Mouse (Mus musculus) kidney, postnatal 0 days (tissue): ENCODE data around the gene Zfp513. TPM values are rescaled to one million over a fixed set of nuclear protein-coding genes. Genes with fewer than 3 reads are reported as not detected.

Experiments
- ATAC-seq: fragments of 200-750 bp; cut with Nextera tagmentation; replicated peaks from 2 replicates; pipeline ENCODE4 v1.8.0; 2017; ENCODE audit warnings: low read depth, moderate number of reproducible peaks, moderate TSS enrichment, moderate library complexity; ENCODE audit not compliant: low FRiP score
- DNase-seq: peaks from one replicate; pipeline ENCODE4 v3.0.0-alpha.2; 2016; ENCODE audit warnings: low spot score
- H3K27ac ChIP-seq: fragments of 300-500 bp; sonication (generic); 2 replicates; pipeline ENCODE4 v1.5.1; 2014; ENCODE audit warnings: mild to moderate bottlenecking
- H3K27me3 ChIP-seq: fragments of 300-500 bp; sonication (generic); 2 replicates; pipeline ENCODE4 v1.6.1; 2014; ENCODE audit warnings: low read length, mixed read lengths; ENCODE audit not compliant: insufficient read depth
- H3K36me3 ChIP-seq: fragments of 300-500 bp; sonication (generic); 2 replicates; pipeline ENCODE4 v1.6.1; 2014; ENCODE audit warnings: low read length, mixed read lengths; ENCODE audit not compliant: insufficient read depth
- H3K4me1 ChIP-seq: fragments of 300-500 bp; sonication (generic); replicated peaks from 2 replicates; pipeline ENCODE4 v1.6.1; 2014; ENCODE audit warnings: antibody characterized with exemption, low read length, mixed read lengths; ENCODE audit not compliant: insufficient read depth
- H3K4me2 ChIP-seq: fragments of 300-500 bp; sonication (generic); 2 replicates; pipeline ENCODE4 v1.6.1; 2014; ENCODE audit warnings: mild to moderate bottlenecking, low read length, moderate library complexity, mixed read lengths
- H3K4me3 ChIP-seq: fragments of 300-500 bp; sonication (generic); replicated peaks from 2 replicates; pipeline ENCODE4 v1.5.1; 2014; ENCODE audit warnings: low read depth, low read length
- H3K9ac ChIP-seq: fragments of 300-500 bp; sonication (generic); 2 replicates; pipeline ENCODE4 v1.6.1; 2014; ENCODE audit warnings: low read depth, low read length
- H3K9me3 ChIP-seq: fragments of 300-500 bp; sonication (generic); replicated peaks from 2 replicates; pipeline ENCODE4 v1.6.1; 2016; ENCODE audit warnings: low read length, inconsistent platforms, mixed read lengths
- CTCF ChIP-seq: IDR thresholded peaks from 2 replicates; pipeline ENCODE4 v1.5.1; 2016; ENCODE audit warnings: antibody characterized with exemption, low read depth, mild to moderate bottlenecking, moderate library complexity
- WGBS: fragments of 180-500 bp; shearing (Covaris S2); extraction: QIAGEN DNeasy Blood & Tissue Kit; methylation state at CpG from one replicate; pipeline ENCODE4 v1.1.7; 2014; 5-methylcytosine and 5-hydroxymethylcytosine counted together
- polyA plus RNA-seq: library from polyadenylated mRNA; unstranded; fragments of >200 nt; fragmentation: Nextera tagmentation; extraction: Ambion mirVana; gene quantifications from 2 replicates; pipeline ENCODE4 v1.2.1, GENCODE M21; 2015

The Zfp513 gene
- polyA plus RNA-seq, 1 experiment from 2014 or later = 8.9 TPM

- H3K27ac ChIP-seq = peak overlapping the region; percentile 92
- H3K9ac ChIP-seq = peak overlapping the region; percentile 59
- H3K4me3 ChIP-seq = no peak overlapping the region; the same call in 1 of the 2 replicates
- H3K27me3 ChIP-seq = no peaks in the 10 kb centered on the region
- H3K4me2 ChIP-seq = peak overlapping the region; percentile 71
- H3K9me3 ChIP-seq = 0 out of 2 replicates have a peak, but pooled peaks cover 3% of the 10 kb centered on the region
- ATAC-seq = no peak
- WGBS = 86% methylated on average over 7 of the region's 7 CpGs
- DNase-seq = no peak
- peaks cover 37% of the 10 kb centered on the region for H3K36me3 ChIP-seq
- H3K4me1 ChIP-seq = peaks cover 9% of the 10 kb centered on the region; the same call in 1 of the 2 replicates
- TF ChIP-seq CTCF = no peak
Measured at GRCm38 (mm10) chr5:31202933-31203332, 830 bp upstream of the Zfp513 start.

DNA sequence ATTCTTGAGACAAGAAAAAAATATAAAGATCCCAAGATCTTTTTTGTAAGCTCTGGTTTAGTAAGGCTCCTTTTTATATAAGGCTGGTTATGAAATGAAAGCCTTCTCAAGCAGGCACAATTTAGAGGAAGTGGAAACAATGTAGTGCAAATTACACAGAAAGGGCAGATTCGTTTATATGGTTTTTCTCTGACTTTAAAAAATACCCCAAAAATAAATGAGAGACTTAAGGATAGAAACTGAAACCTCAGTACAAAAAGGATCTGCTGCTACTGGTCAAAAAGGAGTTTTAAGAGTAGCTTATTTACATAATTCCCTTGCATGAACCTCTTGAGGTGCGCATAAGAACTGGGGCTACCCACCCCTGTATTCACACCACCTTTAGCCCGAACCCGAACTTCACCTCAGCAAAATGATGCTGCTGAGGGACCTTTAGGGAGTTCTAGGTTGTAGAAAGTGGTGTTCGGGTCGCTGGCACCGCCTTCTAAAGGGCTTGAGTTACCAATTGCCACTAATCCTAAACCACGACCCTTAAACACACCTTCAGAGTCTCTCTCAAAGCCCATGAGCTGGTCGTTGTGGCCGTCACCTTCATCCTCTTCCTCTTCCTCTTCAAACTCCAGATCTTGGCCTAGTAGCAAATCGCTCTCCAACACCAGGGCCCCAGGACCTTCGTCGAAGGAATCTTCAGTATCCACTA lies 911 bp downstream of the Zfp513 start:
- ATAC-seq (no peak), DNase-seq (no peak)
- Histone ChIP-seq H3K4me3 (peak overlapping the region; percentile 82), H3K4me2 (peak overlapping the region; percentile 71), H3K36me3 (peaks cover 44% of the 10 kb centered on the region), H3K9ac (peak overlapping the region; percentile 86), H3K27me3 (no peaks in the 10 kb centered on the region), H3K4me1 (peaks cover 9% of the 10 kb centered on the region; the same call in 1 of the 2 replicates), H3K9me3 (0 out of 2 replicates have a peak, but pooled peaks cover 3% of the 10 kb centered on the region), H3K27ac (peak overlapping the region; percentile 92)
- no peak for TF ChIP-seq CTCF
- 8% methylated on average over 13 of the region's 13 CpGs for WGBS

- Histone ChIP-seq H3K4me2 (0 out of 2 replicates have a peak overlapping the region, but pooled peaks have one; percentile 9), H3K27me3 (no peaks in the 10 kb centered on the region), H3K9ac (0 out of 2 replicates have a peak overlapping the region, but pooled peaks have one; percentile 29), H3K4me3 (no peak overlapping the region), H3K9me3 (0 out of 2 replicates have a peak, but pooled peaks cover 3% of the 10 kb centered on the region), H3K27ac (no peak overlapping the region), H3K36me3 (peaks cover 45% of the 10 kb centered on the region), H3K4me1 (peaks cover 9% of the 10 kb centered on the region; the same call in 1 of the 2 replicates)
- DNase-seq (no peak), ATAC-seq (no peak; the same call in 1 of the 2 replicates)
- WGBS = 83% methylated on average over 27 of the region's 27 CpGs
- no peak for TF ChIP-seq CTCF
Measured at GRCm38 (mm10) chr5:31200327-31200768, 1.8 kb downstream of the Zfp513 start.

DNA sequence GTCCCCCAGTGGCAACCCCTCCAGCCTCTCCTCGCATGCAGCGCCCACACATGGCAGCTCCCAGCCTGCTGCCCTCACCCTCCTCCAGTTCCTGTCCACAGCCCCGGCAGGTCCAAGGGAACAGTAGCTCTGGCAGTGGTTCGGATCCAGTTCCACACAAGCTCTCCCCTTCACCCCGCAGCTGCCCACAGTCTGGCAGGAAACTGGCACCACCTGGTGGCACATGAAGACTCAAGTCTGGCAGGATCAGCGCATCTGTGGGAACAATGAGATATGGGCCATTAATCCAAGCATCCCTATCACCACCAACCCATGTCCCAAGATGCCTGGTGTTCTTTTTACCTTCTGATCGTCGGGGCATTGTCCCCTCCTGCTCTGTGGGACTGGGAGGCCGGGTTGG lies 2.2 kb downstream of the Zfp513 start:
- no peaks in the 10 kb centered on the region for H3K27me3 ChIP-seq
- no peak overlapping the region for H3K4me3 ChIP-seq
- 66% methylated on average over 9 of the region's 9 CpGs for WGBS
- 0 out of 2 replicates have a peak overlapping the region, but pooled peaks have one; percentile 29 for H3K9ac ChIP-seq
- H3K4me1 ChIP-seq = peaks cover 9% of the 10 kb centered on the region; the same call in 1 of the 2 replicates
- DNase-seq = peak; percentile 76
- no peak for ATAC-seq
- no peak overlapping the region for H3K4me2 ChIP-seq
- 0 out of 2 replicates have a peak, but pooled peaks cover 3% of the 10 kb centered on the region for H3K9me3 ChIP-seq
- H3K36me3 ChIP-seq = peaks cover 45% of the 10 kb centered on the region
- H3K27ac ChIP-seq = no peak overlapping the region
- TF ChIP-seq CTCF = peak; percentile 62

GRCm38 (mm10) chr5:31199321-31199892 lies 2.7 kb downstream of the Zfp513 start:
- no peak for DNase-seq
- Histone ChIP-seq H3K4me1 (peaks cover 9% of the 10 kb centered on the region; the same call in 1 of the 2 replicates), H3K36me3 (peaks cover 45% of the 10 kb centered on the region), H3K4me2 (no peak overlapping the region), H3K4me3 (no peak overlapping the region), H3K27ac (no peak overlapping the region), H3K9ac (no peak overlapping the region), H3K27me3 (no peaks in the 10 kb centered on the region), H3K9me3 (0 out of 2 replicates have a peak, but pooled peaks cover 3% of the 10 kb centered on the region)
- 92% methylated on average over 19 of the region's 19 CpGs for WGBS
- no peak for TF ChIP-seq CTCF
- no peak for ATAC-seq

DNA sequence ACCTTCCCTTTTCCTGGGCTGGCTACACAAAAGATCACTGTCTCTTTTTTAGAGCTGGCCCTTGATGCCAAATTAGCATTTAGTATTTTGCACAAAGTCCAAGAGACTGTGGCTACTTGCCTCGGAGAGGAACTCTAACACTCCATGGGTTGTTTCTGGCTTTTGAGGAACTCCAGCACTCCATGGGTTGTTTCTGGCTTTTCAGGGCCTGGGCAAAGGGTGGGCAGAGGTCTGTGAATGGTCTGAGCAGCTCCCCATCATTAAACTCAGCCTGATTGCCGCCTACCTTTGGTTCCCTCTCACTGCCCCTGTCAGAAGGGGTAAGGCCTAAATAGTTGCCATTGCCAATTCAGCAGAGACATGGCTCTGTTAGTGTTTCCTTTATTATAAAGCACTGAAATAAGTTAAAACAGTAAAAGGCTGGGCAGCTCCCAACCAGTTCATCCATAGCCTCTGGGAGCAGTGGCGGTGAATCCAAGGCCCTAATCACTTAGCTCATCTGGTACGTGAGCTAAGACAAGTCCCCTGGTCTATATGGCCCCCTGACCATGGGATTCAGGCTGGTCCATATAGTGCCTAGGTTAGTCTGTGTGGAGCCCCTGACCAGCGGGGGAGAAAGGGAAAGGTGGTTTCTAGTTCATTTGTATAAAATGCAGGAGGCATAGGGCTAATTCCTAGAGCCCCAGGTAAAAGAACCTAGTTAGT lies 3.3 kb downstream of the Zfp513 start:
- 0 out of 2 replicates have a peak, but pooled peaks cover 3% of the 10 kb centered on the region for H3K9me3 ChIP-seq
- WGBS = 87% methylated on average over 5 of the region's 5 CpGs
- TF ChIP-seq CTCF = no peak

More for the DNA sequence above, 3.3 kb downstream of the Zfp513 start:
- DNase-seq (no peak), ATAC-seq (no peak)
- H3K9ac ChIP-seq = no peak overlapping the region
- no peak overlapping the region for H3K4me2 ChIP-seq
- H3K4me1 ChIP-seq = peaks cover 13% of the 10 kb centered on the region; the same call in 1 of the 2 replicates
- H3K27me3 ChIP-seq = no peaks in the 10 kb centered on the region
- no peak overlapping the region for H3K4me3 ChIP-seq
- peaks cover 45% of the 10 kb centered on the region for H3K36me3 ChIP-seq
- H3K27ac ChIP-seq = no peak overlapping the region
